Mouse (Mus musculus) kidney, postnatal 14 days (tissue): Measurements from ENCODE around the gene Aldh3b1.
"Not testable (repeated sequence)": the region's sequence is repeated elsewhere in the genome, so short reads cannot be mapped to it uniquely, and the experiment has no call there.

Source experiments
- DNase-seq: peaks from one replicate; pipeline ENCODE4 v3.0.0; 2022; ENCODE audit warnings: mixed read lengths

The Aldh3b1 gene

DNA sequence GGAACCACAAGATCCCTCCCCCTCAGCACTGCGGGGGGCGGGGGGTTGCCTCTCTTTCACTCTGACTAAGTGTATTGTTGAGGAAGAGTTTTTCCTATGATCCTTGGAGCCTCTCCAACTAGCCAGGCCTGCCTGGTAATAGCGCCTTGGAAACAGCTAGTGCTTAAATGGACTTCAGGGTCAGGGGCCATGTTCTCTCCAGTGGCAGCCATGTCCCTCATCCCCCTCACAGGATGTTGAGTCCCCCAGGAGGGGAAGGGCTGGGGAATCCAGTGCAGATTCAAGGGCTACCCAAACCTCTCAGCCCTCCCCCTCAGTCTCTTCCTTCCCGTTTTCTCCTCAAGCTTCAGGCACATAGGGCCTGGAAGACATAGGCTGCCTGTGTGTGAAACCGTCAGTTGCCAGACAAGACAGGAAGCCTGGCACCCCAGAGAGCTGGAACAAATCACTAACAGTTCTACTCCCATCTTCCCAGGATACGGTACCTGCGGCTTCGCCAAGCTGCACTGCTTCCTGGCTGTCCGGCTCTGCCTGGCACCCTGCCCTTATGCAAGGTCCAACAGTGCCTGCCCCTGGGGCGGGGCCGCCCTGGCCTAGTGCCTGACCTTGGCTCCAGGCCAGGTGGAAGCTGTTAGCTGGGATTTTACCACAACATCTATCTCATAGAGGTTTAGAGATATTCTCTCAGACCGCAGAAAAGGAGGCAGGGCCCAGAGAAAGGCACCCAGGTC, at the start of gene Aldh3b1:
Gene Aldh3b1, minus strand, starts transcription at position 598 of the 731 bp plus-strand sequence.
- DNase-seq, result peak; percentile 95

DNA sequence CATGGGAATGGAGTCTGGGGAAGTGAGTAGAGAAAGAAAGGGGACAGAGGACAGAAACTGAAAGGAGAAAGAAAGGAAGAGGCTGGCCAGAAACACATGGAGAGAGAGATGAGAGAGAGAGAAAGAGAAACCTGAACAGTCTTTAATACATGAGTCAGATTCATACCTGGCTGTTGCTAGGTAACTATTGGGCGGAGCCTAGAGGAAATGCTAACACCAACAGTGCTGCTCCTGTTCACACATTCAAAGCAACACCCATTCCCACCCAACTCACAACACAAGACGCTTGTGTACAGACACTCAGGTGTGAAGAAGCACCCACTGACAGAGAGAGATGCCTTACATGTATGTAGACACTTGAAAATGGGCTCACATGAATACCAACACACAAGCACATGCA, 46.3 kb upstream of the Aldh3b1 start:
- no peak for DNase-seq

DNA sequence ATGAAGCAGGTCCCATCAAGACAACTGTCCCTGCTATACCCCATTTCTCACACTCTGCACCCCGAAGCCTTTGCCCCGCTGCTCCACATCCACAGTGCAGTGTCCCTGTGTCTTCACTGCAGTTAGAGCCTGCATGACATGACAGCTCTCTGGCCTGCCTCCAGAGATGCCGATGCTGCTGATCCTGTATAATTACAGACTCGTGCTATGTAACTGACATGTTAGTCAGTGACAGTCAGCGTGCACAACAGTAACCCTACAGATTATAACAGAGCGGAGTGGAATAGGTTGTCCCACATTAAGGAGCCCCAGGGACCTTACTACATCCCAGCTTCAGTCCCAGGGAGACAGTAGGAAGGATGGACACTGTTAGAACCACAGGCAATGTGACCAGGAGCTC, 45.0 kb upstream of the Aldh3b1 start:
- DNase-seq, result not testable (repeated sequence)

DNA sequence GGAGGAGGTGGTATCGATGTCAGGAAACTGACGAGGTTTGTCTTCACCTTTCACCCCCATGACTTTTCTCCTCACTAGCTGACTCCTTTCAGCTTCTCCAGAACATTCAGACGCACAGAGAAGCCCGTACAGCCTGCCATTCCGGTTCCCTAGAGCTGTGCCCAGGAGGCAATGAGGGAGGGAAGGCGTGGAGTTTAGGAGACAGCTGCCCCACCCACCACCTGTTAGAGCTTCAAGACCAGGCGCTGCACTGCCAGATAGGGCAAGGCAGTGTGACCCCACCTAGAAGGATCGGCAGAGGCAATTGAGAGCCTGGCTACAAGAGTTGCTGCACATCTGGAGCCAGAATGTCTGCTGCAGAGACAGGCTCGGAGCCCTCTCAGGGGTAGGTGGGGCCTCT, 42.6 kb upstream of the Aldh3b1 start, which contains the start of gene Aldh3b2:
Gene Aldh3b2, plus strand, starts transcription at position 100 of the 400 bp plus-strand sequence.
- no peak for DNase-seq

DNA sequence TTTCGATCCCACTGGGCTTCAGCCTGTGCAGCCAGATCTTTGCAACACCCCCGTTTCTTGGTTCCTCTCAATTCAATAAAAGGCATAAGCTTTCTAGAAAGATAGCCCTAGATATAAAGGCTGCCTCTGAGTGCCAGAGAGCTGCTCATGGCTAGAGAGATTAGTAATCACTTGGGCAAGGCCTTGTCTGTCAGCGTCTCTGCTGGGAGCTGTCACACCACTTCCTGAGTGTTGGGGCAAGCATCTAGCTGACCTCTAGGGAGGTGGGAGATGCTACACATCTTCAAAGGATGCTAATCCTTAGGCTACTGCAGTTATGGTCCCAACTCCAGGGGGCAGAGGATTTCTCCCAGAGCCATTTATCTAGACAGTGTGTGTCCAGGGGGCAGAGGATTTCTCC, 37.6 kb upstream of the Aldh3b1 start:
- no peak for DNase-seq

DNA sequence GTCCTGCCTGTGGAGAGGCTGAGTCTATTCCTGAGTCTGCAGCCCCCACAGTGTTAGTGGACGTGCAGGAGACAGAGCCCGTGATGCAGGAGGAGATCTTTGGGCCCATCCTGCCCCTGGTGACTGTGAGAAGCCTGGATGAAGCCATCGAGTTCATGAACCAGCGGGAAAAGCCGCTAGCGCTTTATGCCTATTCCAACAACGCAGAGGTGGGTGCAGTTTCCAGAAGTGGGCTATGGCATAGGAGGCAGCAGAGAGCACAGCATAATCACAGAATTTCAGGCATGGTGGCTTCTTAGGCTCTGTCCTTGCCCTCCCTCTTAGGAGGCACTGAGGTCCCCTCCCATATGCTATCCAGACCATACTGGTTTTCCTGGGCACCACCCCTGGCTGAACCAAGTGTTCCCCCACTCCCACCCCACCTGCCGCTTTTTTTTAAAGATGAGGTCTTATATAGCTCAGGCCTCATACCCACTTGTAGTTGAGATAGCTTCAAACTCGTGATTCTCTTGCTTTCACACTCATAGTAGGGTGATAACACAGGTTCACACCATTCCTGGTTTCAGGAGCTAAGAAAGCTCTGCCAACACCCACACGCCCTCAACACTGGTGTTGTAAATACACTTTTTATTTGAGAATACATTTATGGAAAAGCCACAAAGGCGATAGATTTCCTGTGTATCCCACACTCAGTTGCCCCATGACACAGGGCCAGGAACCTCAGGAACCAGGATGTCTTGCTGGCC, 36.9 kb upstream of the Aldh3b1 start:
- no peak for DNase-seq

DNA sequence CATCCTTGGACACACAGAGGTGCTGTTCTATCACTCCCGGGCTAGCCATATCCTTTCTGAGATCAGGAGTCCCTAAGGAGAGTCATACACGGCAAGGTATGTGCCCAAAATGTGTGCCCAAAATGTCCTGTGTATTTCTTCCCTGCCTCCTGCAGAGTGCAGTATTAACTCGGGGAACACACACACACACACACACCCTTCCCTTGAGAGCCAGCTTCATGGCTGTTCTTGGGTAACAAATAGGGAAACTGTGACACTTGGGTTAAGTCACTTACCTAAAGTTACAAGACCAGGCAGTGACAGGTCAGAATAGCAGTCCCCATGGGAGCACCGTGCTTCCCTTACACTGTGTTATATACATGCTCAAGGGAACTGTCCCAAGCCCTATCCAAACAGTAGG, 34.4 kb upstream of the Aldh3b1 start:
- no peak for DNase-seq

DNA sequence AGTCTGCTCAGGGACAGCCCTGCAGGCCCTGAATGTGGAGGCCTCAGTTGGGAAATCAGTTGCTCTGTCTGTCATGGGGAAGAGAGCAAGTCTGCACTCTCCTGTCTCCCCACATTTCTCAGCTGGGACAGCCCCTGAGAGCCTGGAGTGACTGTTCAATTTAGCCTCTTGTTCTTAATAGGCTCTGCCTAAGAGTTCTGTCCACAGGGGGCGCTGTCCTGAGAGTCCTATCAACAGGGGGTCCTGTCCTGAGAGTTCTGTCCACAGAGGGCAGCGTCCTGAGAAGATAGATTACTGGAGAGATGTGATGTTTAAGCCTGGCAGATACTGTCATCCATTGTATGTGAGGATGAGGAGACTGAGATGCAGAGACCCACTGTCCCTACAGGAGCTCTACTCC, 32.9 kb upstream of the Aldh3b1 start:
- no peak for DNase-seq

DNA sequence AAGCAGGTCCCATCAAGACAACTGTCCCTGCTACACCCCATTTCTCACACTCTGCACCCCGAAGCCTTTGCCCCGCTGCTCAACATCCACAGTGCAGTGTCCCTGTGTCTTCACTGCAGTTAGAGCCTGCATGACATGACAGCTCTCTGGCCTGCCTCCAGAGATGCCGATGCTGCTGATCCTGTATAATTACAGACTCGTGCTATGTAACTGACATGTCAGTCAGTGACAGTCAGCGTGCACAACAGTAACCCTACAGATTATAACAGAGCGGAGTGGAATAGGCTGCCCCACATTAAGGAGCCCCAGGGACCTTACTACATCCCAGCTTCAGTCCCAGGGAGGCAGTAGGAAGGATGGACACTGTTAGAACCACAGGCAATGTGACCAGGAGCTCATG, 32.2 kb upstream of the Aldh3b1 start:
- not testable (repeated sequence) for DNase-seq

DNA sequence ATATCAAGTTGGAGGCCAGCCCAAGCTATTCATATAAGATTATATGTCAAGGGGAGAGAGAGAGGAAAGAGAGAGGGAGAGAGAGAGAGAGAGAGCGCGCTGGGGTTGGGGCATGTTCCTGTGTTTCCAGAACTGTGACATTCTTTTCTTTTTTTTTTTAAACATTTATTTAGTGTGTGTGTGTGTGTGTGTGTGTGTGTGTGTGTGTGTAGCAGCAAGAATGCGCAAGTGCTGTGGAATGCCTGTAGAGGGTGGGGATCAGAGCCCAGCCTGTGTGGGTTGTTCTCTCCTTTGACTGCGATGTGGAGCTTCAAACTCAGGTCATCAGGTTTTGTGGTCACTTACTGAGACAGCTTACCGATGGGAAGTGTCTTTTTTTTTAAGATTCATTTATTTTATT, 30.6 kb upstream of the Aldh3b1 start:
- DNase-seq, result no peak

DNA sequence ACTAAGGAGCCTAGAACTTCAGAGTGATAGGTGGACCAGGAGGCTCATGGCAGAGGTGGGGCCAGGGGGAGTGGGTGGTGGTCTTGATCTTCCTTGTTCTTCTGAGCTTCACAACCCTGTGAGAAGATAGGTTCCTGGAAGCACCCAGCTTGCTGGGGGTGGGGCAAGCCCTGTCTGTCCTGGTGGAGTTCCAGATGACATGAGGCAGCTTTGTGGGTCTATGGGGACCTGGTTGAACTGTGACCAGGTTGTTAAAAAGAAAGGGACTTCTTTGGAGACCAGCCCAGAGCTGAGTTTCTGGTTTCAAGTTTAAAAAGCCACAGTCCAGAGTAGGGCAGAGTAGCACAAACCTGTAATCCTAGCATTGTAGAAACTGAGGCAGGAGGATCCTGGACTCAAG, 29.4 kb upstream of the Aldh3b1 start:
- DNase-seq, result peak; percentile 49

DNA sequence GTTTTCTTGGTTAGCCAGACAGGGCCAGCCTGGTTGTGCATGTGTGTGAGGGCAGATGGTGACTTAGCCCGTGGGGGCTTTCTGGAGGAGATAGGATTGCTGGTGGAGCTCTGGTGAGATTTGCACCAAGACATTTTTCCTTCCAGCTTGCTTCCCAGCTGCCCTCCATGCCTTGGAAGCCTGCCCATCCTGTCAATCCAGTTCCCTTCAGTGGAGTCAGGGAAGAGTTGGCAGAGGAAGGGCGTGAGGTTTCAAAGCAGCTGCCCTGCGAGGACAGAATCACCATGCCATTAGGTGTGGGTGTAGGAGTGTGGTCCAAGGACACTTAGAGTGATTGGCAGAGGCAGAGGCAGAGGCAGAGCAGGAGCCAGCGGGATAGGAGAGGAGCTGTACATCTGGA, 28.9 kb upstream of the Aldh3b1 start, which contains the start of gene Aldh3b3:
Gene Aldh3b3, plus strand, starts transcription at position 176 of the 400 bp plus-strand sequence.
- DNase-seq, result peak; percentile 26

DNA sequence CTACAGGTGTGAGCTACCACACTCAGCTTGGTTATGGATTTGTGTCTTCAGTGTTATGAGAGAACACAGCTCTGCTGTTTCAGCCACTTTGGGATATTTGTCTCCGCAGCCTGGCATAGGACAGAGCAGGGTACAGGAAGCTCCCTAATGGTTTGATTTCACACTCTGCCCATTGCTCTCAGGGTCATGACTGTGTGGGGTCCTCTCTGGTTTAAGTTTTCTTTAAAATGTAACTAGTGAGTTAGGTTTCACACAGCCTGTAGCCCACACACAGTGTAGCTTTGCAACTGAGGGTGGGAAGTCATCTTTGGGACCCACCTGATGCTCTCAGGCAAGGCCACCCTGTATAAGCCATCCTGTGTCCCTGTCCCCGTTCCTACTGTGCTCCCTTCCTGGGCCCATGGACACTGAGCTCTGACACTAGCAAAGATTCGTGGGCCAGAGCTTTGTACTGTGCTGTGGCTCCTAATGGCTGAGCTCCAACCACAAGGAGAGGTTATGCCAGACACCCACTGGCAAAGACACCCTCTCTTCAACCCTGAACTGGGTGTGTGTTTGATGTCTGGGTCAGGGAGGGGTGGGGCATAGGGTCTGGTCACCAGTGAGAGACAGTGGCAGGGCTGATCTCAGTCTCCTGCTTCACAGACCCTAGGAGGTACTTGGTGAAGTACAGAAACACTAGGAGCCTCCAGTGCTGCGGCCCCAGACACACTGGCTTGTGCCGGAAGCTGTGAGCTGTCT, 27.9 kb upstream of the Aldh3b1 start:
- peak; percentile 19 for DNase-seq

DNA sequence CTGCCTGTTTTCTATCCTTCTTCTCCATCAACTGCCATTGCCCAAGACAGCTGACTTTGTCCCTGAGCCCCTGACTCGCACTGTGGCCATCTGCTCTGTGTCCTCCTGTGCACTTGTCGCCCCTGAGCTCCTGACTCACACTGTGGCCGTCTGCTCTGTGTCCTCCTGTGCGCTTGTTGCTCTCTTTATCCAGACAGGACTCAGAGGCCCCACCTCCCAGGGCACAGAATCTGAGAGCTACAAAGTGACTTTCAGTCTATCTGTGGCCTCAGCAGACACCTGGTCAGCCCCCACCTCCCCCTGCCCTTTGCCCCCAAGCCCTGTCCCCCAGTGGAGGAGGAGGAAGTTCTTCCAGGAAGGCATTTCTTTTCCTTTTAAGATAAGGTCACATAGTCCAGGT, 26.2 kb upstream of the Aldh3b1 start:
- DNase-seq, result no peak

DNA sequence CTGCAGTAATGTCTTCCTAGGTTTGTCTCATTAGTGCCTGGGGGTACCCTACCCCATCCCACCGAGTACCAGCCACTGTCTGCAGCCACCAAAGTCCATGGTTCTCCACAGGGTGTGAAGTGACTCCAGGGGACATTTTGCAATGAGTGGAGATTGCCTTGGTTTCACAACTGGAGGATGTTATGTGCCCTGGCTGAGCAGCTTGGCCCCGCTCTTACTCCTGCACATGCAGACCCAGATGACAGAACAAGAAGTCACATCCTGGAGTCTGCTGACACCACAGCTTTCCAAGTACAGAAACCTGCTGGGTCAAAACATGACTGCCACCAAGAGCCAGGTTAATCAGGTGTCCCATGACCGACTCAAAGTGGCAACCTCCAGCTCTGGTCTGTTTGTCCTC, 25.4 kb upstream of the Aldh3b1 start:
- no peak for DNase-seq

DNA sequence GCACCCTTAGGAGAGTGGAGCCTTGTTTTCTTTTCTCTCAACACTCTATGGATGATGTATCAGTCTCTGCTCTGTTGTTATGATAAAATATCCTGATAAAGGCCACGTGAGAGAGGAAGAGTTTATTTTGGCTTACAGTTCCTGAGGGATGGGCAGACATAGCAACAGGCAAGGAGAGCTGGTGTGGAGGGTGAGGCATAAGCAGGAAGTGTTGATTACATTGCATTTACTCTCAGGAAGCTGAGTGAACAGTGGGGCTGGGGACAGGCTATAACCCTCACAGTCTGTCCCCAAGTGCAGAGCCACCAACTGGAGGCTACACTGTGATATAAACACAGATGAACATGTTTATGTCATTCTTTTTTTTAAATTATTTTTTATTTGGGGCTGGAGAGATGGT, 22.5 kb upstream of the Aldh3b1 start:
- DNase-seq, result no peak

DNA sequence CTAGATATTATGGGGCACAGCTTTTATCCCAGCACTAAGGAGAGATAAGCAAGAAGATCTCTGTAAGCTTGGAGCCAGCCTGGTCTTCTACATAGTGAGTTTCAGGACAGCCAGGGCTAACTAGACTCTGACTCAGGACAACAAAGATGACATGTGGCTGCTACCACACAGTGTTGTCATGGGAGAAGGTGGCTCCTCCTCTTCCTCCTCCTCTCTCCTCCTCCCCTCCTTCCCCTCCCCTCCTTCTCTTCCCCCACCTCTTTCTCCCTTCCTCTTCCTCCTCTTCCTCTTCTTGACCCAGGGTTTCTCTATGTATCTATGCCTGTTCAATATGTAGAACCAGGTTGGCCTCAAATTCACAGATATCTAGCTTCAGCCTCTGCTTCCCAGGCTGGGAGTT, 21.9 kb upstream of the Aldh3b1 start:
- no peak for DNase-seq

DNA sequence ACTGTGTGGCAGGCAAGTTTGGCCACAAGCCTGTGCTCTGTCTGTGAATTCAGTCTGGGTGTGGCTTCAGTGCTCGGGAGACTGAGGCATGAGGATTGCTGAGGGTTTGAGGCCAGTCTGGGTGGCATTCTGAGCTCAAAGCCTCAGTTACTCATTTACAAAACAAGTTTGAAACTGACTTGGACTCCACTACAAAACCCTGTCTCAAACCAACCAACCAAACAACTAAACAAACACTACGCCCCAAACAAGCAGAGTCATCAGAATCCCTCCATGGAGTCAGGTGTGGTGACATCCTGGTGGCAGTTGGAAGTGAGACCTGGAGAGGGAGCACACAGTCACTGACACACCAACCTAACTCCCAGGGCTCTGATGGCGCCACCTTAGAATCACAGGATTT, 20.7 kb upstream of the Aldh3b1 start:
- peak; percentile 26 for DNase-seq

DNA sequence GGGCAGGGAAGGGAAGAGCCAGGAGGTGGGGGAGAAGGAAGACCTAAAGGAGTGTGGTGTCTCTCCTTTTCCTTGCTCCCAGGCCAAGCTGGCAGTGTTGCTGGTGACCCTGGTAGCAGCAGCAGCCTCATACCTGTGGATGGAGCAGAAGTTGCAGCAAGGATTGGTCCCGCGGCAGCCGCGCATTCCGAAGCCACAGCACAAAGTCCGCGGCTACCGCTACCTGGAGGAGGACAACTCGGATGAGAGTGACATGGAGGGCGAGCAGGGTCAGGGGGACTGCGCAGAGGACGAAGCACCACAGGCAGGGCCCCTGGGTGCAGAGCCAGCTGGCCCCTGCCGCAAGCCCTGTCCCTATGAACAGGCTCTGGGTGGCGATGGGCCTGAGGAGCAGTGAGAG, 18.9 kb upstream of the Aldh3b1 start:
- peak; percentile 33 for DNase-seq

DNA sequence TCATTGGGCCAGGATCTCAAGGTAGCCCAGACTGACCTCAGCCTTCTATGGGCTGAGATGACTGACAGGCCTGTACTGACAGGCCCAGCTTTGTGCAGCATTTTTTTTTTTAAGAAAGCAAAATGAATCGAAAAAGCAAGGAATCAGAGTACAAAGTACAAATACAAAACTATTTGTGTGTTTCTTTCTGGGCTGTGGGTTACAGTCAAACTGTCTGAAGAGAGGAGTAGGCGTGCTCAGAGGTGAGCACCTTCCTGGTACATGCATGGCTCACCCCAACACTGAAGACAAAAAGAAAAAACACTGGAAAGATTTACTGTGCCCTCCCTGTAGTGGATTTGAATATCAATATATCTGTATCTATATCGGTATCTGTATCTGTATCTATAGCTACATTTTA, 18.2 kb upstream of the Aldh3b1 start:
- DNase-seq, result no peak

DNA sequence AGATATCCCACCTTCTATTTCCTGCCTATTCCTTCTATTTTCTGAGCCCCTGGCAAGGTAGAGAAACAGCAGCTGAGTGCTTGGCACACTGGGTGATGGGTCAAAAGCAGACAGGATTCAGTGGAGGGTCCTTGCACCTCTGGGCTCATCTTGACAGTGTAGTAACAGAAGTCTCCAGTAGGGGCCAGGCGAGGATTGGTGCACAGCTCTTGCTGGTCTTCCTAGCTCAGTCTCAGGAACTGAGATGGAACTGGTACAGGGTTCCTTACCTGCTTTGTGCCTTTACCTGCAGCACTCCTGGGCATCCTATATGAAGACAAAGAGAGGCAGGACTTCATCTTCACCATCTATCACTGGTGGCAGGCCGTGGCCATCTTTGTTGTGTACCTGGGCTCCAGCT, 17.1 kb upstream of the Aldh3b1 start:
- DNase-seq, result peak; percentile 81

DNA sequence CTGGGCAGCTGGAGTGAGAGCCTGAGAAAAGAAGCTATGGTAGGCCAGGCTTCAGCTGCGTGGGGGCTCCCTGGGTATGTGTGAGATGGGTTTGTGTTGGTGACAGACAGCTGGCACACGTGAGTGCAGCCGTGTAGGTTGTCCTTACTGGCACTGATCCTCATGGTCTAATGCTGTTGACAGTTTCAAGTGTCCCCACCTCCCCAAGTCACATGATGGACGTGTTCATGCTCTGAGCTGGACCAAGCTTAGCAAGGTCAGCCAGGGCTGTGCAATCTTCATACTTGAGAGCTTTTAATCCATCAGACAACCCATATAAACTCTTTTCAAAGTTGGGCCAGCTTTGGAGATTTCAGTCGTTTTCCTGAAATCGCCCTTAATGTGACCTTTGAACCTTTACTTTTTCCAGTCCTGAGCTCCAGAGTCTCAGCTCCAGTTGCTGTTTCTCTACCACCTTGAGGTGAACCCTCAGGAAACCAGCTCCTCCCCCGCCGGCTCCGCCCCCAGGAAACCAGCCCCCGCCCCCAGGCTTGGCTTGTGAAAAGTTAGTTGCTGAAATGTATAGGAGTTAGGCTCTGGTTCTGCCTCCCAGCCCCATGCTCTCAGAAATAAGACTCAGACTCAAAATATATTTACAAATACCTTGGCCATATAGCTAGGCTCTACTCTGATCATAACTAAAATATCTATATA, 16.4 kb upstream of the Aldh3b1 start:
- DNase-seq, result peak; percentile 71
